Comparison of ENCODE assay signal across 8 mouse cellular contexts in genomic region chr15:84700147-84700794, GRCm38 (mm10). TPM values are rescaled to one million over a fixed set of nuclear protein-coding genes. Genes with fewer than 3 reads are reported as not detected.
A peak's percentile ranks its signal among the peaks of the same experiment; 100 is the strongest.
DNase-seq lines count a peak whose midpoint lies in the region; ATAC-seq and TF ChIP-seq lines count a peak whose summit lies in the region.

No protein-coding gene starts in this region.

- H3K4me3 ChIP-seq in hindbrain, embryonic 10.5 days, result no peak overlapping the region
- no peak overlapping the region for H3K4me3 ChIP-seq in hindbrain, embryonic 12.5 days
- no peak overlapping the region for H3K4me3 ChIP-seq in ES-Bruce4 (ENCODE audit: low read depth, low read length)

- peaks cover 22% of the 10 kb centered on the region; the same call in 1 of the 2 replicates for H3K36me3 ChIP-seq in hindbrain, embryonic 10.5 days
- H3K36me3 ChIP-seq in hindbrain, embryonic 12.5 days, result no peaks in the 10 kb centered on the region
- no peaks in the 10 kb centered on the region for H3K36me3 ChIP-seq in ES-Bruce4 (ENCODE audit: control insufficient read depth, insufficient read depth, low read length, poor library complexity, severe bottlenecking)

- H3K27me3 ChIP-seq in hindbrain, embryonic 10.5 days (ENCODE audit: insufficient read depth, poor library complexity, severe bottlenecking), result no peaks in the 10 kb centered on the region
- H3K27me3 ChIP-seq in hindbrain, embryonic 12.5 days, result no peaks in the 10 kb centered on the region
- H3K27me3 ChIP-seq in ES-Bruce4 (ENCODE audit: control insufficient read depth, insufficient read depth, low read length, poor library complexity, severe bottlenecking), result no peaks in the 10 kb centered on the region

- no peak for TF ChIP-seq EP300 in ES-Bruce4 (IDR thresholded peaks at IDR 0.05; ENCODE audit: insufficient read depth, low read depth, low read length)

- peaks cover 25% of the 10 kb centered on the region for H3K4me1 ChIP-seq in hindbrain, embryonic 10.5 days (replicated peaks)
- 0 out of 2 replicates have a peak, but pooled peaks cover 4% of the 10 kb centered on the region for H3K4me1 ChIP-seq in hindbrain, embryonic 12.5 days
- H3K4me1 ChIP-seq in ES-Bruce4 (ENCODE audit: control insufficient read depth, insufficient read depth, low read length), result peaks cover 1% of the 10 kb centered on the region

- 58% methylated on average over 6 of the region's 6 CpGs for WGBS in hindbrain, embryonic 10.5 days
- WGBS in hindbrain, embryonic 12.5 days, result 50% methylated on average over 6 of the region's 6 CpGs

- no peak for ATAC-seq in hindbrain, embryonic 12.5 days (ENCODE audit: low FRiP score)

- TF ChIP-seq CTCF in ES-Bruce4 (IDR thresholded peaks at IDR 0.05; ENCODE audit: low read depth, low read length), result peak; percentile 98
- peak; percentile 80 for TF ChIP-seq CTCF in brain, embryonic 14.5 days (IDR thresholded peaks at IDR 0.05; ENCODE audit: borderline replicate concordance, extremely low read depth, insufficient read depth, insufficient read length)

- H3K27ac ChIP-seq in hindbrain, embryonic 10.5 days, result no peak overlapping the region
- no peak overlapping the region for H3K27ac ChIP-seq in hindbrain, embryonic 12.5 days
- no peak overlapping the region for H3K27ac ChIP-seq in ES-Bruce4 (ENCODE audit: insufficient read depth, low read length)

- no peak overlapping the region for H3K4me2 ChIP-seq in hindbrain, embryonic 12.5 days (replicated peaks)

- H3K9ac ChIP-seq in hindbrain, embryonic 12.5 days, result no peak overlapping the region
- no peak overlapping the region for H3K9ac ChIP-seq in ES-Bruce4 (ENCODE audit: low read depth, poor library complexity, severe bottlenecking)

- TF ChIP-seq POLR2A in ES-Bruce4 (IDR thresholded peaks at IDR 0.05; ENCODE audit: insufficient read depth, low read length), result no peak
- no peak for TF ChIP-seq POLR2A in brain, embryonic 14.5 days (IDR thresholded peaks at IDR 0.05; ENCODE audit: borderline replicate concordance, extremely low read depth, insufficient read depth, insufficient read length, poor library complexity, severe bottlenecking)

- no peaks in the 10 kb centered on the region for H3K9me3 ChIP-seq in hindbrain, embryonic 10.5 days
- H3K9me3 ChIP-seq in hindbrain, embryonic 12.5 days (replicated peaks), result no peaks in the 10 kb centered on the region
- H3K9me3 ChIP-seq in ES-Bruce4 (replicated peaks; ENCODE audit: control insufficient read depth, insufficient read depth, low read length, poor library complexity, severe bottlenecking), result no peaks in the 10 kb centered on the region

- peak; percentile 77 for DNase-seq in hindbrain, embryonic 10.5 days (ENCODE audit: low spot score)
- DNase-seq in brain, embryonic 14.5 days (ENCODE audit: low read depth), result peak; percentile 39
- DNase-seq in heart, adult 9 months (ENCODE audit: low spot score in 2 of 2), result peak; percentile 44 to 48
- peak; percentile 36 to 63 for DNase-seq in layer of hippocampus, postnatal 25 days (ENCODE audit: extremely low spot score in 1 of 2, low spot score in 1 of 2)
- DNase-seq in natural killer cell, adult 2 months (ENCODE audit: low spot score in 2 of 2), result peak; percentile 51 to 69
- DNase-seq in thymus, postnatal 4 days, result peak; percentile 84

RNA-seq across cellular contexts. Expression of gene Arhgap8, which starts 19.6 kb away (rescaled TPM):
- polyA plus RNA-seq in hindbrain, embryonic 10.5 days (2016; fragmentation: Nextera tagmentation; extraction: Ambion mirVana), result 3.5 and 3.8 TPM in 2 replicates
- 2.5 and 2.9 TPM in 2 replicates for polyA plus RNA-seq in hindbrain, embryonic 12.5 days (2016; fragmentation: Nextera tagmentation; extraction: Ambion mirVana)
- polyA plus RNA-seq in ES-Bruce4 (2011; ENCODE audit: insufficient read depth, insufficient read length, low read depth, missing spikeins), result 41.1 and 43.9 TPM in 2 replicates
- 0.44 and 0.81 TPM in 2 replicates for polyA plus RNA-seq in brain, embryonic 14.5 days (2012; rRNA removed)
- total RNA-seq in layer of hippocampus, postnatal 25 days (2021), result under 1 TPM; 0.25 to 0.33 TPM

RNA-seq across cellular contexts. Expression of gene Prr5, which starts 30.9 kb away (rescaled TPM):
- 17.9 and 20.4 TPM in 2 replicates for polyA plus RNA-seq in hindbrain, embryonic 10.5 days (2016; fragmentation: Nextera tagmentation; extraction: Ambion mirVana)
- 17.9 and 19.4 TPM in 2 replicates for polyA plus RNA-seq in hindbrain, embryonic 12.5 days (2016; fragmentation: Nextera tagmentation; extraction: Ambion mirVana)
- 17.3 and 18.9 TPM in 2 replicates for polyA plus RNA-seq in ES-Bruce4 (2011; ENCODE audit: insufficient read depth, insufficient read length, low read depth, missing spikeins)
- 14.2 and 20.9 TPM in 2 replicates for polyA plus RNA-seq in brain, embryonic 14.5 days (2012; rRNA removed)
- 10 to 100 TPM; 10.1 to 16.9 TPM for total RNA-seq in layer of hippocampus, postnatal 25 days (2021)
